ENCODE assay signal across 26 mouse cellular contexts in the genomic region with DNA sequence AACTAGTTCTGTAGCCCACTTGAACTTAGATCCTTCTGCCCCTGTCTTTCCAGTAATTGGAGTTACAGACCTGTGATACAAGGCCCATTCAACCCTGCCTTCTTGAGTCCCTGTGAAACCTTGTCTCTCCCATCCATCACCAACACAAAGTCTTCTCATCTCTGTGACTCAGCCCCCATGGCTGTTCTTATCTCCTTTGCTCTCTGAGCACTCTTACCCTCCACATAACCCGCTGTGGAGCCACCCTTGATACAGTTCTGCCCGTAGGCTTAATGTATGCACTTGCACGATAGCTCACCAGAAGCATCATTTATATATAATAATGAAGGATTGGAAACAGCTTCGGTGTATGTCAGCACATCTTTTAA. TPM values are rescaled to one million over a fixed set of nuclear protein-coding genes. Genes with fewer than 3 reads are reported as not detected.
A peak's percentile ranks its signal among the peaks of the same experiment; 100 is the strongest.
DNase-seq lines count a peak whose midpoint lies in the region; ATAC-seq and TF ChIP-seq lines count a peak whose summit lies in the region.
"Had no signal": no experiment of that assay in that cellular context is flagged by ENCODE, and none has a peak within 500 bp of the region (broad histone marks: within the 10 kb centered on the region; RNA-seq: fewer than 3 reads in every experiment).

No protein-coding gene starts in this region.

- TF ChIP-seq EP300 in stomach, postnatal 0 days (optimal IDR thresholded peaks at IDR 0.05): no peak

- H3K27ac ChIP-seq in stomach, embryonic 15.5 days: no peak overlapping the region
- H3K27ac ChIP-seq in stomach, postnatal 0 days (replicated peaks): no peak overlapping the region
- H3K27ac ChIP-seq in intestine, embryonic 14.5 days (ENCODE audit: low read depth): no peak overlapping the region
- H3K27ac ChIP-seq in intestine, postnatal 0 days (ENCODE audit: low read depth, low read length): peak overlapping the region; percentile 89; the same call in 1 of the 2 replicates
- H3K27ac ChIP-seq: forebrain, embryonic 10.5 days; forebrain, embryonic 13.5 days; hindbrain, embryonic 12.5 days; hindbrain, embryonic 15.5 days had no signal

- H3K4me3 ChIP-seq in stomach, embryonic 15.5 days (replicated peaks): no peak overlapping the region
- H3K4me3 ChIP-seq in stomach, postnatal 0 days (ENCODE audit: low read depth, low read length): no peak overlapping the region
- no peak overlapping the region for H3K4me3 ChIP-seq in intestine, embryonic 14.5 days (ENCODE audit: low read depth, low read length)
- H3K4me3 ChIP-seq in intestine, postnatal 0 days (ENCODE audit: low read depth, low read length): peak overlapping the region; percentile 64; the same call in 1 of the 2 replicates
- no peak overlapping the region for H3K4me3 ChIP-seq in lung, adult 2 months (replicated peaks; ENCODE audit: extremely low read depth, low read depth, low read length)
- H3K4me3 ChIP-seq: forebrain, embryonic 10.5 days; forebrain, embryonic 13.5 days; hindbrain, embryonic 12.5 days; hindbrain, embryonic 15.5 days had no signal

- peaks cover 25% of the 10 kb centered on the region for H3K27me3 ChIP-seq in stomach, embryonic 15.5 days (replicated peaks)
- peaks cover 3% of the 10 kb centered on the region; the same call in 1 of the 2 replicates for H3K27me3 ChIP-seq in stomach, postnatal 0 days (ENCODE audit: control insufficient read depth, insufficient read depth, low read length)
- H3K27me3 ChIP-seq in intestine, embryonic 14.5 days (replicated peaks; ENCODE audit: control insufficient read depth, insufficient read depth, low read length): peaks cover 34% of the 10 kb centered on the region
- H3K27me3 ChIP-seq in intestine, postnatal 0 days (replicated peaks; ENCODE audit: control insufficient read depth, insufficient read depth, low read length): no peaks in the 10 kb centered on the region
- H3K27me3 ChIP-seq: Patski had no signal

- no peak for DNase-seq in stomach, postnatal 0 days (ENCODE audit: low spot score)
- no peak for DNase-seq in intestine, embryonic 14.5 days (ENCODE audit: low spot score)
- no peak for DNase-seq in embryo, embryonic 10.5 days (ENCODE audit: low spot score)
- DNase-seq in lung, adult 2 months: no peak
- no peak for DNase-seq in lung, postnatal 4 days
- DNase-seq: adrenal gland, postnatal 10 days; adrenal gland, postnatal 36 days; B cell, adult 2 months; cerebellum, adult 2 months; cerebellum, adult 9-11 months; cerebellum, postnatal 25 days; gastrocnemius, postnatal 10 days; heart, adult 11 months had no signal

- no peak for ATAC-seq in stomach, embryonic 15.5 days (ENCODE audit: insufficient read depth, low FRiP score, low read depth)
- ATAC-seq in stomach, postnatal 0 days (ENCODE audit: low FRiP score, low TSS enrichment): no peak
- no peak for ATAC-seq in intestine, embryonic 14.5 days (replicated peaks; ENCODE audit: low FRiP score, low TSS enrichment, low read depth)
- no peak for ATAC-seq in intestine, postnatal 0 days
- ATAC-seq: forebrain, embryonic 13.5 days; forebrain, embryonic 16.5 days; Patski had no signal

- 87% methylated on average over 4 of the region's 4 CpGs for WGBS in stomach, embryonic 15.5 days
- WGBS in stomach, postnatal 0 days: 79% methylated on average over 4 of the region's 4 CpGs
- WGBS in intestine, embryonic 14.5 days: 87% methylated on average over 4 of the region's 4 CpGs
- WGBS in intestine, postnatal 0 days: 53% methylated on average over 4 of the region's 4 CpGs
- 82% methylated on average over 4 of the region's 4 CpGs for WGBS in lung, adult 2 months

- peak overlapping the region; percentile 83; the same call in 1 of the 2 replicates for H3K4me2 ChIP-seq in stomach, embryonic 15.5 days
- no peak overlapping the region for H3K4me2 ChIP-seq in stomach, postnatal 0 days (replicated peaks; ENCODE audit: low read depth)
- H3K4me2 ChIP-seq in intestine, embryonic 14.5 days (ENCODE audit: low read length): 0 out of 2 replicates have a peak overlapping the region, but pooled peaks have one; percentile 4
- H3K4me2 ChIP-seq in intestine, postnatal 0 days (replicated peaks; ENCODE audit: low read depth): peak overlapping the region; percentile 72
- H3K4me2 ChIP-seq: forebrain, embryonic 13.5 days; heart, embryonic 11.5 days; hindbrain, embryonic 12.5 days; hindbrain, embryonic 15.5 days had no signal

- H3K36me3 ChIP-seq in stomach, embryonic 15.5 days: no peaks in the 10 kb centered on the region
- H3K36me3 ChIP-seq in stomach, postnatal 0 days (ENCODE audit: control insufficient read depth, insufficient read depth, low read length): no peaks in the 10 kb centered on the region
- H3K36me3 ChIP-seq in intestine, embryonic 14.5 days (ENCODE audit: control insufficient read depth, insufficient read depth, low read length): no peaks in the 10 kb centered on the region
- peaks cover 7% of the 10 kb centered on the region; the same call in 1 of the 2 replicates for H3K36me3 ChIP-seq in intestine, postnatal 0 days (ENCODE audit: control insufficient read depth, insufficient read depth)
- H3K36me3 ChIP-seq: forebrain, embryonic 10.5 days; hindbrain, embryonic 12.5 days; hindbrain, embryonic 15.5 days had no signal

- peaks cover 12% of the 10 kb centered on the region; the same call in 1 of the 2 replicates for H3K4me1 ChIP-seq in stomach, embryonic 15.5 days
- no peaks in the 10 kb centered on the region for H3K4me1 ChIP-seq in stomach, postnatal 0 days (replicated peaks; ENCODE audit: control insufficient read depth, insufficient read depth)
- 0 out of 2 replicates have a peak, but pooled peaks cover 3% of the 10 kb centered on the region for H3K4me1 ChIP-seq in intestine, embryonic 14.5 days (replicated peaks; ENCODE audit: control insufficient read depth, insufficient read depth, low read length)
- H3K4me1 ChIP-seq in intestine, postnatal 0 days (replicated peaks; ENCODE audit: control insufficient read depth, insufficient read depth, low read length): no peaks in the 10 kb centered on the region; the same call in 1 of the 2 replicates
- H3K4me1 ChIP-seq in lung, adult 2 months (ENCODE audit: control insufficient read depth, insufficient read depth, low read length): no peaks in the 10 kb centered on the region

- TF ChIP-seq POLR2A in lung, adult 2 months (IDR thresholded peaks at IDR 0.05; ENCODE audit: borderline replicate concordance, extremely low read depth, low read depth, low read length): no peak

- no peaks in the 10 kb centered on the region for H3K9me3 ChIP-seq in stomach, embryonic 15.5 days
- no peaks in the 10 kb centered on the region for H3K9me3 ChIP-seq in stomach, postnatal 0 days (ENCODE audit: control insufficient read depth, low read length)
- H3K9me3 ChIP-seq in intestine, embryonic 14.5 days (ENCODE audit: control insufficient read depth, low read length): no peaks in the 10 kb centered on the region
- no peaks in the 10 kb centered on the region for H3K9me3 ChIP-seq in intestine, postnatal 0 days (ENCODE audit: control insufficient read depth)
- H3K9me3 ChIP-seq: forebrain, embryonic 10.5 days; forebrain, embryonic 13.5 days; hindbrain, embryonic 12.5 days; hindbrain, embryonic 15.5 days had no signal

- H3K9ac ChIP-seq in stomach, embryonic 15.5 days: no peak overlapping the region
- H3K9ac ChIP-seq in stomach, postnatal 0 days (ENCODE audit: low read length): no peak overlapping the region
- H3K9ac ChIP-seq in intestine, embryonic 14.5 days (ENCODE audit: low read length): no peak overlapping the region
- no peak overlapping the region for H3K9ac ChIP-seq in intestine, postnatal 0 days (ENCODE audit: low read depth, low read length)
- H3K9ac ChIP-seq: forebrain, embryonic 13.5 days; hindbrain, embryonic 12.5 days; hindbrain, embryonic 15.5 days had no signal

- no peak for TF ChIP-seq CTCF in stomach, postnatal 0 days (IDR thresholded peaks at IDR 0.05; ENCODE audit: low read depth)
- no peak for TF ChIP-seq CTCF in intestine, postnatal 0 days (IDR thresholded peaks at IDR 0.05; ENCODE audit: low read depth)
- TF ChIP-seq CTCF in lung, adult 2 months (IDR thresholded peaks at IDR 0.05; ENCODE audit: insufficient read depth, low read length): no peak

RNA-seq across cellular contexts. Expression of a gene that starts 3.6 kb away (rescaled TPM):
- 74.8 and 80.2 TPM in 2 replicates for polyA plus RNA-seq in stomach, embryonic 15.5 days (2015; fragmentation: Nextera tagmentation; extraction: Ambion mirVana)
- 70.9 and 80.2 TPM in 2 replicates for polyA plus RNA-seq in stomach, postnatal 0 days (2015; fragmentation: Nextera tagmentation; extraction: Ambion mirVana)
- 71.3 and 81.9 TPM in 2 replicates for polyA plus RNA-seq in intestine, embryonic 14.5 days (2014; fragmentation: Nextera tagmentation; extraction: Ambion mirVana)
- 145 and 148 TPM in 2 replicates for polyA plus RNA-seq in intestine, postnatal 0 days (2015; fragmentation: Nextera tagmentation; extraction: Ambion mirVana)
- polyA plus RNA-seq in lung, adult 2 months (2012; rRNA removed): 47.7 and 51.0 TPM in 2 replicates

RNA-seq across cellular contexts. Expression of a gene that starts 11.1 kb away (rescaled TPM):
- 3.0 and 4.4 TPM in 2 replicates for polyA plus RNA-seq in stomach, embryonic 15.5 days (2015; fragmentation: Nextera tagmentation; extraction: Ambion mirVana)
- 0.57 and 0.81 TPM in 2 replicates for polyA plus RNA-seq in stomach, postnatal 0 days (2015; fragmentation: Nextera tagmentation; extraction: Ambion mirVana)
- polyA plus RNA-seq in intestine, embryonic 14.5 days (2014; fragmentation: Nextera tagmentation; extraction: Ambion mirVana): 3.0 and 3.9 TPM in 2 replicates
- polyA plus RNA-seq in intestine, postnatal 0 days (2015; fragmentation: Nextera tagmentation; extraction: Ambion mirVana): 78.7 and 84.7 TPM in 2 replicates
- 1.1 and 1.9 TPM in 2 replicates for polyA plus RNA-seq in lung, adult 2 months (2012; rRNA removed)
- polyA plus RNA-seq: cerebellum, adult 2 months; cortical plate, adult 2 months; embryonic facial prominence, embryonic 11.5 days; forebrain, embryonic 13.5 days; forebrain, embryonic 16.5 days; heart, embryonic 11.5 days; heart, embryonic 14.5 days; heart, postnatal 0 days; hindbrain, embryonic 15.5 days; Patski had no signal

RNA-seq across cellular contexts. Expression of a gene that starts 30.3 kb away (rescaled TPM):
- polyA plus RNA-seq in stomach, embryonic 15.5 days (2015; fragmentation: Nextera tagmentation; extraction: Ambion mirVana): 27.1 and 28.4 TPM in 2 replicates
- 17.0 and 19.4 TPM in 2 replicates for polyA plus RNA-seq in stomach, postnatal 0 days (2015; fragmentation: Nextera tagmentation; extraction: Ambion mirVana)
- polyA plus RNA-seq in intestine, embryonic 14.5 days (2014; fragmentation: Nextera tagmentation; extraction: Ambion mirVana): 0.98 and 2.3 TPM in 2 replicates
- polyA plus RNA-seq in intestine, postnatal 0 days (2015; fragmentation: Nextera tagmentation; extraction: Ambion mirVana): 1.3 TPM in 2 replicates
- 1.6 and 3.0 TPM in 2 replicates for polyA plus RNA-seq in lung, adult 2 months (2012; rRNA removed)
- polyA plus RNA-seq: heart, embryonic 11.5 days; heart, postnatal 0 days had no signal

RNA-seq across cellular contexts. Expression of a gene that starts 32.2 kb away (rescaled TPM):
- polyA plus RNA-seq in stomach, embryonic 15.5 days (2015; fragmentation: Nextera tagmentation; extraction: Ambion mirVana): 18.5 and 19.4 TPM in 2 replicates
- polyA plus RNA-seq in stomach, postnatal 0 days (2015; fragmentation: Nextera tagmentation; extraction: Ambion mirVana): 11.7 and 12.5 TPM in 2 replicates
- polyA plus RNA-seq in intestine, embryonic 14.5 days (2014; fragmentation: Nextera tagmentation; extraction: Ambion mirVana): 17.8 and 20.5 TPM in 2 replicates
- polyA plus RNA-seq in intestine, postnatal 0 days (2015; fragmentation: Nextera tagmentation; extraction: Ambion mirVana): 8.8 and 9.4 TPM in 2 replicates
- polyA plus RNA-seq in lung, adult 2 months (2012; rRNA removed): 2.7 and 4.1 TPM in 2 replicates

RNA-seq across cellular contexts. Expression of a gene that starts 32.4 kb away (rescaled TPM):
- polyA plus RNA-seq in stomach, embryonic 15.5 days (2015; fragmentation: Nextera tagmentation; extraction: Ambion mirVana): 48.7 and 58.0 TPM in 2 replicates
- 28.5 and 30.9 TPM in 2 replicates for polyA plus RNA-seq in stomach, postnatal 0 days (2015; fragmentation: Nextera tagmentation; extraction: Ambion mirVana)
- polyA plus RNA-seq in intestine, embryonic 14.5 days (2014; fragmentation: Nextera tagmentation; extraction: Ambion mirVana): 44.2 and 63.2 TPM in 2 replicates
- polyA plus RNA-seq in intestine, postnatal 0 days (2015; fragmentation: Nextera tagmentation; extraction: Ambion mirVana): 36.3 and 38.7 TPM in 2 replicates
- polyA plus RNA-seq in lung, adult 2 months (2012; rRNA removed): 29.8 and 36.1 TPM in 2 replicates

Comparison
In these comparisons a context has a peak if more than half of its experiments do, and no peak if none do; other contexts are left out.
1. RNA of a gene that starts 11.1 kb away (polyA plus RNA-seq): 78.7 to 84.7 TPM in intestine, postnatal 0 days; 3.0 to 3.9 TPM in intestine, embryonic 14.5 days, 3.0 to 4.4 TPM in stomach, embryonic 15.5 days, 1.1 to 1.9 TPM in lung, adult 2 months and 0.57 to 0.81 TPM in stomach, postnatal 0 days; every median in the first group is over 10 times any median in the second.